Mouse (Mus musculus): Measurements from ENCODE around the gene Atf5.

Gene Atf5

GRCm38 (mm10) chr7:44850146-44850545 is 33.7 kb upstream of the Atf5 start:
- DNase-seq (ENCODE audit: low spot score), result peak; percentile 79

DNA sequence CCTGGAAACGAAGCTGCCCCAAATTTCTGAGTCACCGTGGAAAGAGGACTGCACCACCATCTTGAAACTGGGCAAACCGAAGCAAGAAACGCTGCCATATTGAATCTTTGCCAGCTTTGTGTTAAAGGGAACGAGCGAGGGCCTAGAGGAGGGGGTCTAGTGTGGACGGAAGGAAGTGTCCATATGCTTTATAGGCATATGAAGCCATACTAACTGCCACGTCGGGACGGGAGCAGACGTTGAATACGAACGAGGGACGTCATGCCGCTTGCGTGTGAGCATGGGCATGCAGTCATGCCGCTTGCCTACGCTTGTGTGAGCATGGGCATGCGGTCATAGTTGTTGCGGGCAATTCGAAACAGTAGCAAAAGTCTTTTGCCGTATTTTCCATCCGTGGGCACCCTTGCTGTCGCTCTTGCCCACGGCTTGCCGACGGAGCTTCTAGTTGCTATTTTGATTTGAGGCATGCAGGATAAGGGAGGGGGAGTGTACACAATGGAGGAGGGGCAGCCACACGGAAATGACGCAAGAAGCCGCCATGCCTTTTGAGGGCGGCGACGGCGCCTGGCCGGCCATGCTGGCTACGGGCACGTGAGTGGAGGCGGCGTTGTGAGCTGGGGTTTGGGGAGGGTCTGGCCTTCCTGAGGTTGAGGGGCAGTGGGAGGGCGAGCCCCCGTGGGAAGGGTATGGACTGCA is 33.1 kb upstream of the Atf5 start:
- DNase-seq (ENCODE audit: low spot score), result peak; percentile 94

DNA sequence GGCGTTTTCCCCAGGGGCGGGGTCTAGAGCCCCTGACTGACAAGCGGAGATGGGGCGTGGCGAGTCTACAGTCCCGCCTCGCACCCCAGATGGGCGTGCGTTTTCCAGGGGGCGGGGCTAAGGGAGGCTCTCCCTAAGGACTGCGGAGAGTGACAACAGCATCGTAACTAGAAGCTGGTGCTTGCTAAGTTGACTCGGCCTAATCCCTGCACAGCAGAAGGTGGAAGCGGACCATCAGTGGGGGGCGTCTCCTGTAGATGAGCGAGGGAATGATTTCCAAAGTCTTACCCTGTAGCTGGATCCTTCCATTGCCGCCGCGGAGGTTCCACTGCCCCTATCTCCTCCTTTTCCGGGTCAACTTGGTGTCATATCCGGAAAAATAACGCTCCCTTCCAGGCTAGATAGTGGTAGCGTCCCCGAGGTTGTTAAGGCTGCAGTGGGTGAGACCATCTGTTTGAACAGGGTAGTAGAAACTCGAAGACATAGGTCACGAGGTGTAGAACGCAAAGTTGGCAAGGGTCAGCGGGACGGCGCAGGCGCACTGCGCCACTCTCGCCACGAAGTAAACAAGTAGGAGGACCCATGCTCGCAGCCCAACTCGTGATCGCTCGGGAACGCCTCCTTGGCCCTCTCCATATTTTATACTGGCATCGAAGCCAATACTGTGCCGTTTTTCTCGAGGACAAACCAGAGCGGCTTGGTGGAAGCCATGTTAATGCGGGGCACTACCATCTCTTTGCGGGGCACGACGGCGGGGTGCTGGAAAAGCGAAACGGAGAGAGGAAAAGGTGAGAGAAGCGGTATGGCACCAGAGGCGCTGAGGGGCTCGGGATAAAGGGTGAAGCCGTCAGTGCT is 32.3 kb upstream of the Atf5 start, which contains the start of the genes Akt1s1 and Tbc1d17:
Gene Akt1s1, plus strand, starts transcription at position 431 of the 855 bp plus-strand sequence.
Gene Tbc1d17, minus strand, starts transcription at position 519 of the 855 bp plus-strand sequence.
- peak; percentile 100 for DNase-seq (ENCODE audit: low spot score)

- no peak for DNase-seq (ENCODE audit: low spot score)
These were observed 31.3 kb upstream of the Atf5 start for GRCm38 (mm10) chr7:44847772-44848171.

GRCm38 (mm10) chr7:44846804-44847203 is 30.3 kb upstream of the Atf5 start:
- DNase-seq (ENCODE audit: low spot score), result no peak

- DNase-seq (ENCODE audit: low spot score), result no peak
These were observed 28.5 kb upstream of the Atf5 start for GRCm38 (mm10) chr7:44845006-44845405.

DNA sequence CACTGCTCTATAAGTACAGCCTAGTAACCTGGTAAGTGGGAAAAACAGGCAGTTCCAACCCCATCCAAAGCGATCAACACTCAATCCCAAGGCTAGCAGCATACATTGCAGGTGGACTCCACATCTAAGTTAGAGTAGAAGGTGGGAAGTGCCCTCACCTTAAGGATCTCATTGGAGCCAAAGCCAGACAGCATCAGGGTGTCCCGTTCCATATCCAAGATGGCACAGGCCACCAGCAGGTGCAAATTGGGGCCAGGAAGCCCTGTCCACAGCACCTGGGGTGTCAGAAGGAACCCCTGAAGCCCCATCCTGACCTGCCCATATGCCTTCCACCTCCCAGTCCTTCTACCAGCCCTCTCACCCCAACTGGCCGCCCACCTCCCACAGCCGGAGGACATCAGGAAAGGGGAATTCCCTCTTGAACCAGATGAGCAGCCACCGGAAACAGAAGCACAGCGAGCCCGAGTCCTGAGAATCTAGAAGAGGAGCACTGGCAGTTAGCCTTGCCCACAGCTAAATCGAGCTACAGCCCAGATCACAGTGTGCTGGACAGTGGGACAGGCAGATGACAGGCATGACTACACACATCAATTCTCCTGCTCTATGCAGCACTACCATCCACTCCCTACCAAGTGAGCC is 25.5 kb upstream of the Atf5 start:
- no peak for DNase-seq (ENCODE audit: low spot score)

- DNase-seq (ENCODE audit: low spot score), result no peak
These were observed 24.0 kb upstream of the Atf5 start for GRCm38 (mm10) chr7:44840426-44840825.

DNA sequence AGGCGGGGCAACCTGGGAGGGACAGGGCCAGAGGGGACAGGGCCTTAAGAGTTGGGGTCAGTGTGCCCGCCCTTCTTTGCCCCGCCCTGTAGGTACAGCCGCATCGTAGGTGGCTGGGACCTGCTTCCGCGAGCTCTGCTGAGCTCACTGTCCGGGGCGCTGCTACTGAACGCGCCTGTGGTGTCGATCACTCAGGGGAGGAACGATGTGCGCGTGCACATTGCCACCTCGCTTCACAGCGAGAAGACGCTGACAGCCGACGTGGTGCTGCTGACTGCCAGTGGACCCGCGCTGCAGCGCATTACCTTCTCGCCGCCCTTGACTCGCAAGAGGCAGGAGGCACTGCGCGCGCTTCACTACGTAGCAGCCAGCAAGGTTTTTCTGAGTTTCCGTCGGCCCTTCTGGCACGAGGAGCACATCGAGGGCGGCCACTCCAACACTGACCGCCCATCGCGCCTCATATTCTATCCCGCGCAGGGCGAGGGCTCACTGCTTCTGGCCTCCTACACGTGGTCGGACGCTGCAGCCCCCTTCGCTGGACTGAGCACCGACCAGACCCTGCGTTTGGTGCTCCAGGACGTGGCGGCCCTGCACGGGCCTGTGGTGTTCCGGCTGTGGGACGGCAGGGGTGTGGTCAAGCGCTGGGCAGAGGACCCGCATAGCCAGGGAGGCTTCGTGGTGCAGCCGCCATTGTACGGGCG is 23.2 kb upstream of the Atf5 start:
- no peak for DNase-seq (ENCODE audit: low spot score)

- no peak for DNase-seq (ENCODE audit: low spot score)
These were observed 22.7 kb upstream of the Atf5 start for GRCm38 (mm10) chr7:44839171-44839490.

GRCm38 (mm10) chr7:44838073-44838472 is 21.6 kb upstream of the Atf5 start:
- DNase-seq (ENCODE audit: low spot score), result no peak

- DNase-seq (ENCODE audit: low spot score), result no peak
These were observed 20.1 kb upstream of the Atf5 start for GRCm38 (mm10) chr7:44836423-44837053.

GRCm38 (mm10) chr7:44836016-44836404 is 19.6 kb upstream of the Atf5 start:
- DNase-seq (ENCODE audit: low spot score), result peak; percentile 22

- peak; percentile 12 for DNase-seq (ENCODE audit: low spot score)
These were observed 19.0 kb upstream of the Atf5 start for GRCm38 (mm10) chr7:44835373-44836015.

DNA sequence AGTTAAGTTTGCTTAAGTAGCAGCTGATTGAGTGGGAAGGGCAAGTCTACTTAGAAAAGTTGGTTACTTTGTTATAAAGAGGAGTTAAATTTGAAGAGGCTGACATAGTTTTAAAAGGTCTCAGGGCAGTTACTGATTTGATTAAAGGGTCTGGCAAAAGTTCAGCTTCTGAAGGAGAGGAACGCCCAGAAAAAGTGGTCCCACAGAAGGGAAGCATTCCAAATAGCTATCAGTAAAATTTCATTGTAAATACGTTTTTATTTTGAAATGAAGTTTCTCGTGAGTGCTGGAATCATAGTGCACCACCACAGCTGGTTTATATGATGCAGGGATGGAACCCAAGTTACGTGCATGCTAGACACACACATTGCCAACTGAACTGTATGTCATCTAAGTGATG is 16.3 kb upstream of the Atf5 start:
- no peak for DNase-seq (ENCODE audit: low spot score)

- no peak for DNase-seq (ENCODE audit: low spot score)
These were observed 12.2 kb upstream of the Atf5 start for GRCm38 (mm10) chr7:44828706-44829105.

- no peak for DNase-seq (ENCODE audit: low spot score)
These were observed 10.3 kb upstream of the Atf5 start for GRCm38 (mm10) chr7:44826771-44827170.

GRCm38 (mm10) chr7:44824872-44825271 is 8.4 kb upstream of the Atf5 start:
- peak; percentile 86 for DNase-seq (ENCODE audit: low spot score)

GRCm38 (mm10) chr7:44823409-44823808 is 7.0 kb upstream of the Atf5 start:
- no peak for DNase-seq (ENCODE audit: low spot score)

- peak; percentile 2 for DNase-seq (ENCODE audit: low spot score)
These were observed 5.4 kb upstream of the Atf5 start for GRCm38 (mm10) chr7:44821666-44822448.
